Mouse (Mus musculus): ENCODE data around the gene Glyat.
"Not testable (repeated sequence)": the region's sequence is repeated elsewhere in the genome, so short reads cannot be mapped to it uniquely, and the experiment has no call there.

Gene Glyat

GRCm38 (mm10) chr19:12633176-12633575 lies at the start of gene Glyat:
Gene Glyat, plus strand, starts transcription at chr19:12633308.
- DNase-seq (ENCODE audit: inconsistent ontology term): peak; percentile 19

GRCm38 (mm10) chr19:12585310-12585709 lies 47.8 kb upstream of the Glyat start:
- DNase-seq (ENCODE audit: inconsistent ontology term): no peak

DNA sequence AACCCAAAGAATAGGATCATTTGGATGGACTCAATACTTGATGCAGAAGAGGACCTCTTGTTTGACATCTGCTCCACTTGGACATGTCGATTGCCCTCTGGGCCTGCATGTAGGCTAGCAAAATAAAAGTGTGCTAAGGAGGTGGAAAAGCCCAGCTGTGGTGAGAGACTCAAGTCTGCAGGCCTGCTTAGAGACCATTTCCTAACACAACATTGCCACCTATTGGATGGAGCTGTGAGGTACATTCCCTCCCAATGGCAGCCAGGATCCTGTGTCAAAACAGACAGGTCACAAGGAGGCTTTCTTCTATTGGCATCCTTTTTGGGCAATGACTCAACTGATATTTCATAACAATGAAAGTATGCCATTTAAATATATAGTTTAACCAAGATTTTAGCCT lies 41.2 kb upstream of the Glyat start:
- peak; percentile 60 for DNase-seq (ENCODE audit: inconsistent ontology term)

DNA sequence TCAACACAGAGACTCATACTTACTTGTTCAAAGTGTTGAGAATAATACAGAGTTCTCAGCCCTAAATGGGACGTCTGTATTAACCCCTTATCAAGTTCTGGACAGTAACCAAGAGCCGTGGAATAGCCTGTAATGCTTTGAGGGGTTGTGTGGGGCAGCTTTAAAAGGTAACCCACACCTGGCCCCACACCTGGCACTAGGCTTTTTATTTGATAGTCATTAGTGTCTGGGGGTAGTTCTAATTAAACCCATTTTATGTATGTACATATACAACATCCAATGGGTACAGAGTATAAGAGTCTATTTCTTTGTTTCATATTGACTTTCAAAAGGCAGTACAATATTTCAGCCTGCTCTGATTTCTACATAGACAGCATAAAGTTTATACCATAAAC lies 38.0 kb upstream of the Glyat start:
- no peak for DNase-seq (ENCODE audit: inconsistent ontology term)

- DNase-seq (ENCODE audit: inconsistent ontology term): peak; percentile 81
These were observed 37.4 kb upstream of the Glyat start for GRCm38 (mm10) chr19:12595530-12596289.

GRCm38 (mm10) chr19:12596290-12597072 lies 36.6 kb upstream of the Glyat start:
- DNase-seq (ENCODE audit: inconsistent ontology term): no peak

DNA sequence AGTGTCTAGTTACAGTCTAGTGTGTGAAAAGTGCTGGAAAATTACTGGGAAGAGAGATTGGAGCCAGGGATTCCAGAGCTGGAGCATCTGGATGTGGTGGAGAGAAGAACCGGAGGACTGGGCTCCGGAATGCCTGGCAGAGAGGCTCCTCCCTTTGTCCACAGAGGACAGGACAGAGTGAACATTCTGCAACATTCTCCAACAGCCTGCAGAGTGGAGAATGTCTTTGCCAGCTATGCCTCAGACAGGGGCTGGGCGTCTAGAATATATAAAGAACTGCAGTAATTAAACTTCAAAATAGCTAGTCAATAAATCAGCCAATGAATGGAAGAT lies 36.1 kb upstream of the Glyat start:
- peak; percentile 32 for DNase-seq (ENCODE audit: inconsistent ontology term)

DNA sequence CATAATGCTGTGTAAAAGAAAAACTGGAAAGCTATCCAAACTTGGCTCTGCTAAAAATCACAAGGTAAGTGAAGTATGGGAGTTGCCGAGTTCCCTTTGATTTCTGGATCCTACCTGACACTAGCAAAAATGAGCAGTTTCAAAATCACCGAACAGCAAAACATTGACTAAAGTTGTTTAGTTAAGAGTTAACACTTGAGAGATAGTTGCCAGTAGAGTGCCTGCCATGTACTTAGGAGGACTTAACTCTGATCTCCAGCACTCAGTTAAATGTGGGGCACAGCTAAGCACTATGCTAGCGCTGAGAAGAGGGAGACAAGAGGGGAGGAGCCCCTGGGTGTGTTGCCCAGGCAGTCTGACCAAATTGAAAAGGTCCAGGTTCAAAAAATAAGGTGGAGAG lies 34.4 kb upstream of the Glyat start:
- DNase-seq (ENCODE audit: inconsistent ontology term): no peak

DNA sequence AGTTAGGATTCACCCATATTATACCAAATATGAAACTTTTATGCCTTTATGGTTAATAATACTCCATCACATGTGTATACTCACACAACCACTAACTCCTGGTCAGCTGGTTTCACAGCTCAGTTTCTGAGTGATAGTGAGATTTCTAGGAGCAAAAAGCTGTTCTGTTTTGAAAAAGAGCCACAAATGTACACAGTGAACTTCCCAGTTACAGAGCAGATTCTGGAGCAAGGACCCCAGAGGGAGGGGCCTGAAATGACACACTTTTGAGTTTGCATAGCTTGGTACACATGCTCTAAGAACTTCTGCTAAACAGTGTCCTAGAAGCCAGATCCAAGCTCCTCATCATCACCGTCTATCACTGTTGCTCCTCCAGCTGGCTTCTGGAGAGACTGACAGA lies 33.4 kb upstream of the Glyat start, which contains the start of gene Gm4952:
Gm4952 (plus strand) TSS at position 301 of the 400 bp plus-strand sequence.
- no peak for DNase-seq (ENCODE audit: inconsistent ontology term)

GRCm38 (mm10) chr19:12600684-12601480 lies 32.2 kb upstream of the Glyat start:
- no peak for DNase-seq (ENCODE audit: inconsistent ontology term)

DNA sequence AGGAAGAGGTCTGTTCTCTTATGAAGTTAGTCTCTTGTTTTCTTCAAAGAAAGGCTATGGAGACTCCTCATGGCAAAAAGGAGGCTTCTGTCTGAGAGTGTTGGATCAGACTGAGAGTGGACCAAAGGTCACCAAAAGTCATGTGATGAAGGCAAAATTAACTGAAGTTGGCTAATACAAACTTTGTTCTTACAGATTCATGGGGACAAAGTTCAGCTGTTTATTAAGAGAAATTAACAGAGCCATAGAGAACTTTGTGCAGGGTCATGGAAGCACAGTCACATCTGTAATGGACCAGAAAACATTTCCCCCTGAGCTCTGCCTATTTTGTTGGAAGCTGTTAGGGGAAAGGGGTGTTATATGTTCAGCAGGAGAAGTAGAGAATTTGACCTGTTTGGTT lies 24.8 kb upstream of the Glyat start:
- DNase-seq (ENCODE audit: inconsistent ontology term): no peak

DNA sequence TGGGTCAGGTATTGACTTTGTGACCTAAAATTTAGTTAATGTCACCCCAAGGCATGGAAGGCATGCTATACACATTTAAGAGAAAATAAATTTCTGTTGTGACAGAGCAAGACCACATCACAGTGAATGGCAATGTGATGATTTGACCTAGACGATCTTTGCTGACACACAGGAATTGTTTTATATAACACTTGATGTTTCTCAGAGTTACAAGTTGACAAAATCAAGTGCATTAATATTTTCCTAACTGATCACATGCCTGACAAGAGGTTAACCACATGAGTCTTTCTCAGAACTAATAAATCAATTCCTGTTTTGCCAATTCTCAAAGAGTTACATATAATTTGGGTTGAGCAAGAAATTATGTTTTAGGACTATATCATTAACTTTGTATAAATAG lies 19.5 kb upstream of the Glyat start:
- no peak for DNase-seq (ENCODE audit: inconsistent ontology term)

DNA sequence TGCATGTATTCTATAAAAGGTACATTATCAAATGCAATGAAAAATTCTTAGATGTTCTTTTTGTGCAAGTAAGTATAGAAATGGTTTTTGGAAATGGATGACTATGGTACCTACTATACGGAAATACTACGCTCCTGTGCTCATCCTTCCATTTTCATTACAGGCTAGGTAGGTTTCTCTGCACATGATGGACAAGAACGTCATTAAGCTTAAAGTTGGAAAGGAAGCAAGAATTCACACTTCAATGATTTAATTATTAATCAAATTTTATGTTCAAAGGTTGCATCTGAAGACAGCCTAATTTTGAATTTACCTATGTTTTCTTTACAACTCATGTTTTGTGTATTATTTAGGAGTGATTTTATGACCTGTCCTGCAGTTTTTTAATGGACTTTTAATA lies 1.2 kb downstream of the Glyat start:
- DNase-seq (ENCODE audit: inconsistent ontology term): no peak

DNA sequence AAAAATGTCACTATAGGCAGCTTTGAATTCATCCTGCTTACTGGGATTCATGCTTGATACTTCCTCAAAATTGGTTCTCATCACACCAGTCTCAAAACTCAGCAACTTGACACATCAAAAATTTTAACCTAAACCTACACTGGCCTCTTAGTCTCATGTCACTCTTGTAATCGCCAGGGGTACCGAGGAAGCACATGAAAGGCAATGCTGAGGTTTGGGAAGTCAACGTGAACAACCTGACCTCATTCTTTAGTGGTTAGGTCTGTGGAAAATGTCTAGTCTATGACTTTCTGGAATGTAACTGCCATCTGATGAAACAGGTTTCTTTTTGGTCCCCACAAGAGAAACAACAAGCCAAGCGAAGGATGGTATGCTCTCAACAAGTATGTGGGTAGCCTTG lies 1.9 kb downstream of the Glyat start:
- peak; percentile 32 for DNase-seq (ENCODE audit: inconsistent ontology term)

- DNase-seq (ENCODE audit: inconsistent ontology term): no peak
These were observed 3.8 kb downstream of the Glyat start for GRCm38 (mm10) chr19:12636863-12637262.

DNA sequence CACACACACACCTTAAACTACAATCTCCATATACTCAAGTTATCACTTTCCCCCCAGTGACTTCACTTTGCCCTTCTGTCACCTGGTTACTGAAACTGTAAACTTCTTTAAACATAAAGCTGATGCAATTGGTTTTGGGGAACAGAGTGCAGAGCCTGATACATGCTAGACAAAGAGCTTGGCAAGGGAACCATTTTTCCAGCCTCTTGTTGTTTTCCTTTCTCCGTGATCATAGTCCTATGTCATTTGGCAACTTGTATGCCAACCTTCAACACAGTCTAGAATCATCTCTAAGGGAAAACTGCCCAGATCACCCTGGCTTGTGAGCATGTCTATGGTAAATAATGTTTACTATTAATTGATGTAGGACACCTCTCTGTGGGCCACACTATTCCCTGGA lies 4.9 kb downstream of the Glyat start:
- DNase-seq (ENCODE audit: inconsistent ontology term): no peak

- DNase-seq (ENCODE audit: inconsistent ontology term): no peak
These were observed 16.4 kb downstream of the Glyat start for GRCm38 (mm10) chr19:12649511-12649910.

DNA sequence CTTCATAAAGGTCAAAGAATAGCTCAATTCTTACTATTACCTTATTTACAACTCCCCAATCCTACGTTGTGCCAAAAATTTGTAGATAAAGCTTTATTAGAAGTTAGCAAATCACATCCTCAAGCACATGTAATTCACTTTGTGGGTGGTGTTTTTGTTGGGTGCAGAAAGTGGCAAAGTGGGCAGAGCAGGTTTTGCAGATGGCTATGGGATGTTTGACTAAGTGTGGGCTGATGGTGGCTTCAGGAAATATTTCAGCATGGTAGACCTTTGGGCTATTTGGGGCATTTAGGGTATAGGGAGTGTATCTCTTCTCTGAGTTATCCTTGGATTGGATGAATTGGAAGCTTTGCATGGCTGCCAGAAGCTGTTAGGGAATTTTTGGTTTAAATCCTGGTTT lies 33.0 kb downstream of the Glyat start:
- no peak for DNase-seq (ENCODE audit: inconsistent ontology term)

GRCm38 (mm10) chr19:12668601-12669000 lies 35.5 kb downstream of the Glyat start:
- DNase-seq (ENCODE audit: inconsistent ontology term): not testable (repeated sequence)

GRCm38 (mm10) chr19:12670139-12670538 lies 37.0 kb downstream of the Glyat start, which contains the start of gene Olfr1442:
Gene Olfr1442, plus strand, starts transcription at chr19:12670439.
- DNase-seq (ENCODE audit: inconsistent ontology term): no peak

GRCm38 (mm10) chr19:12671051-12671450 lies 37.9 kb downstream of the Glyat start:
- DNase-seq (ENCODE audit: inconsistent ontology term): no peak

DNA sequence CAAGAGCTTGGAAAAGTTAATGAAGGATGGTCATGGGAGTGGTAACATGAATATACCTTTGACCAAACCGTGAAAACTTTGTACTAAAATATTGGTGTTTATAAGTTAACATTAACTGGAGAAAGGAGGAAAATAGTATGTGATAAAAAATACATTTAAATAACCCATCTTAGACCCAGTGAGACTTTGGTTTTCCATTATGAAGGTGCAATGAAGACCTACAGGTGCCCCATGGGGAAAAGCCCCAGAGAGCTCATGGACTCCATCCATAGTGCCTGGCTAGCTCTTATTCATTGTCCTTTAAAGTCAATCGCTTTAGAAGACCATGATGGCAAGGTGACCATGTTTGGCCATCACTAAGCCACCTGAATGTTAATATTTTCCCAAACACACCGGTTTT lies 44.7 kb downstream of the Glyat start, which contains the start of gene Olfr1443:
Olfr1443 (plus strand) TSS at position 301 of the 400 bp plus-strand sequence.
- DNase-seq (ENCODE audit: inconsistent ontology term): no peak
